Mouse (Mus musculus): ENCODE results near the gene Pafah1b2. TPM values are rescaled to one million over a fixed set of nuclear protein-coding genes. Genes with fewer than 3 reads are reported as not detected.

The Pafah1b2 gene
- polyA plus RNA-seq, 1 experiment from 2014 or later: 263 TPM

DNA sequence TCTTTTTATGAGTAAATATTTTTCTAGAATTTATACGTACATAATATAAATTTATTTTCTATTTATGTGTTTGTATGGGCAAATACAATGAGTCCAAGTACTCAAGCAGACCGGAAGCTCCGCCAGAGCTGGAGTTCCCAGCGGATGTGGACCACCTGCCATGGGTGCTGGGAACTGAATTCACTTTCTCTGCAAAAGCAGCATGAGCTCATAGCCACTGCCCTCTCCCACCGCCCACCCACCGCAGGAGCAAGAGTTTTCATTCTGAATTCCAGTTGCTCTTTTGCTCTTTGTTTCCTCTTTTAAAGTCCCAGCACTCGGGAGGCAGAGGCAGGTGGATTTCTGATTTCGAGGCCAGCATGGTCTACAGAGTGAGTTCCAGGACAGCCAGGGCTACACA lies 31.1 kb upstream of the Pafah1b2 start:
- Histone ChIP-seq H3K27ac (ENCODE audit: low read depth, low read length) (no peak overlapping the region), H3K4me3 (ENCODE audit: low read length) (no peak overlapping the region), H3K27me3 (replicated peaks; ENCODE audit: control insufficient read depth, insufficient read depth, low read length) (no peaks in the 10 kb centered on the region), H3K9me3 (ENCODE audit: control insufficient read depth, low read length) (no peaks in the 10 kb centered on the region), H3K36me3 (ENCODE audit: control insufficient read depth, insufficient read depth, low read length) (no peaks in the 10 kb centered on the region), H3K4me2 (ENCODE audit: low read length) (no peak overlapping the region), H3K9ac (ENCODE audit: low read depth, low read length) (no peak overlapping the region), H3K4me1 (ENCODE audit: control insufficient read depth, insufficient read depth, low read depth, low read length) (no peaks in the 10 kb centered on the region)
- no peak for ATAC-seq
- 79% methylated on average over 8 of the region's 8 CpGs for WGBS

DNA sequence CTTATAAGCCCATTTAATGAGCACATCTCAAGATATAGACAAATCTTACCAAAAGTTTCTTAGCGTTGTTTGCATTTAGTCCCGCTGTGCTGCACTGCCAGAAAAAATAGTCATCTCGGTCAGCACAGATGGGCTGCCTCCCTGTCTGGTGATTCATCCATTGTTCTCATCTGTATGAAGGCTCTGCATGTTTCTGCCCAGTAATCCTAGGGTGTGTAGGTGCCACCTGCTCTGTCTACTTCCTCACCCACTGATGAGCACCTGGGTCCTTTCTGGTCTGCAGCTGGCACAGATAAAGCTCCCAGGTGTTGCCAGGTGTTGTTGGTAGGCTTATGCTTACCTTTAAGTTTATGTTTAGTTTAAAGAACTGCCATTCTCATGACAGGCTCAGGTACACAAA lies 29.9 kb upstream of the Pafah1b2 start:
- Histone ChIP-seq H3K27me3 (replicated peaks; ENCODE audit: control insufficient read depth, insufficient read depth, low read length) (no peaks in the 10 kb centered on the region), H3K4me1 (ENCODE audit: control insufficient read depth, insufficient read depth, low read depth, low read length) (no peaks in the 10 kb centered on the region), H3K9ac (ENCODE audit: low read depth, low read length) (no peak overlapping the region), H3K27ac (ENCODE audit: low read depth, low read length) (no peak overlapping the region), H3K4me3 (ENCODE audit: low read length) (no peak overlapping the region), H3K4me2 (ENCODE audit: low read length) (no peak overlapping the region), H3K9me3 (ENCODE audit: control insufficient read depth, low read length) (no peaks in the 10 kb centered on the region), H3K36me3 (ENCODE audit: control insufficient read depth, insufficient read depth, low read length) (no peaks in the 10 kb centered on the region)
- ATAC-seq: no peak
- WGBS: 79% methylated on average over 3 of the region's 3 CpGs

DNA sequence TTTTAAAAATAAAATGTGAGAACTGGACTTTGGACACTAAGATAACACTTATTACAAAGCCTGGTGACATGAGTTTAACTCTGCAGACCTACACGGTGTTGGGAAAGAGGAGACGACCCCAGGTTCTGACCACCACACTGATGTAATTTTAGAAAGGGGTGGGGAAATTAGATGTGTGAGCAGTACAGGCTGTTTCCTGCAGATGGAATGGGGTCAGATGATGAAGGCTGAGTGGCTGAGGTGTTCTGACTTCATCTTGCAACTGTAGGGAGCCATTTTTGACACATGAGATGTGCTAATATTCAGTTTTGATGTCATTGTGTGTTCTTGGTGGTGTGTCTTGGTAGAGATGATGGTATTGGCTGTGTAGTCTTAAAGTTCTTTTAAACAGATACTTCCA lies 28.7 kb upstream of the Pafah1b2 start:
- no peaks in the 10 kb centered on the region for H3K36me3 ChIP-seq (ENCODE audit: control insufficient read depth, insufficient read depth, low read length)
- no peak for ATAC-seq
- H3K9ac ChIP-seq (ENCODE audit: low read depth, low read length): no peak overlapping the region
- WGBS: 92% methylated on average over 2 of the region's 2 CpGs
- no peak overlapping the region for H3K4me2 ChIP-seq (ENCODE audit: low read length)
- H3K27me3 ChIP-seq (replicated peaks; ENCODE audit: control insufficient read depth, insufficient read depth, low read length): no peaks in the 10 kb centered on the region
- H3K4me3 ChIP-seq (ENCODE audit: low read length): no peak overlapping the region
- no peaks in the 10 kb centered on the region for H3K4me1 ChIP-seq (ENCODE audit: control insufficient read depth, insufficient read depth, low read depth, low read length)
- H3K27ac ChIP-seq (ENCODE audit: low read depth, low read length): no peak overlapping the region
- H3K9me3 ChIP-seq (ENCODE audit: control insufficient read depth, low read length): no peaks in the 10 kb centered on the region

DNA sequence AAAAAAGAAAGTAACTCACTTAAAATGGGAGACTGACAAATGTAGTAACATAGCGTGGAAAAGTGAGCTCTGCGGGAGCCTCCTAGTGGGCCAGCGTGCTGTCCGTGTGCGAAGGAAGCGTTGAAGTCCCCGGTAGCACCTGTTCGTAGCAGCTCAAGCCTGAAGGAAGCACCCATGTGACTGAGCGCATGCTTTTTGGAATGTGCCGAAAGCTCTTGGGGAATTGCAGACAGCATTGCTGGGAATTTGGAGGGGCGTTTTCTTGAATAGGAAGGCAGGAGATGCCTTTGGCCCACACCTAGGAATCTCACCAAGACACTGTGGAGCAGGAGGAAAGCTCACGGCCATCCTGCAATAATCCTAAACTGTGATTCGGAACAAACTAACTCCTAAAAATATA lies 26.3 kb upstream of the Pafah1b2 start:
- Histone ChIP-seq H3K4me3 (ENCODE audit: low read length) (no peak overlapping the region), H3K36me3 (ENCODE audit: control insufficient read depth, insufficient read depth, low read length) (no peaks in the 10 kb centered on the region), H3K27ac (ENCODE audit: low read depth, low read length) (no peak overlapping the region), H3K9ac (ENCODE audit: low read depth, low read length) (no peak overlapping the region), H3K27me3 (replicated peaks; ENCODE audit: control insufficient read depth, insufficient read depth, low read length) (no peaks in the 10 kb centered on the region), H3K9me3 (ENCODE audit: control insufficient read depth, low read length) (no peaks in the 10 kb centered on the region), H3K4me2 (ENCODE audit: low read length) (no peak overlapping the region), H3K4me1 (ENCODE audit: control insufficient read depth, insufficient read depth, low read depth, low read length) (no peaks in the 10 kb centered on the region)
- no peak for ATAC-seq
- 95% methylated on average over 13 of the region's 13 CpGs for WGBS

DNA sequence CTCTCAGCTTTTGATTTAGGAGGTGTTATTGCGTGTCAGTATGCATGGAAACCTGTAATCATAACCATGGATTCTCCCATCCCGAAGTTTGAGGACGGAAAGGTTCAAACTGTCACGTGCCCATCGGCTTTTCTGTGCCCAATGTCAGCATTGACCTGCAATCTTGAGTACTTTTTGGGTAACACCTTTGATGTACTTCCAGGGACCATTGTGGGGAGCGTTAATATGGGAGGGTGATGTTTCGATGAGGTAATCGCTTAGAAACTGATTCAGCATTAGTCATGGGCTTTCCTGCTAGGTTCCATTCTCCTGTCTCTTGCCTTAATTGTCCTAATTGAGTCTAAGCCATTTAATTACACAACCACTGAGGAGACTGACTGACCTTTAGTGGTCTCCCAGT lies 24.4 kb upstream of the Pafah1b2 start:
- Histone ChIP-seq H3K9ac (ENCODE audit: low read depth, low read length) (no peak overlapping the region), H3K4me1 (ENCODE audit: control insufficient read depth, insufficient read depth, low read depth, low read length) (peaks cover 1% of the 10 kb centered on the region), H3K36me3 (ENCODE audit: control insufficient read depth, insufficient read depth, low read length) (no peaks in the 10 kb centered on the region), H3K27me3 (replicated peaks; ENCODE audit: control insufficient read depth, insufficient read depth, low read length) (no peaks in the 10 kb centered on the region), H3K4me2 (ENCODE audit: low read length) (no peak overlapping the region), H3K9me3 (ENCODE audit: control insufficient read depth, low read length) (no peaks in the 10 kb centered on the region), H3K27ac (ENCODE audit: low read depth, low read length) (no peak overlapping the region), H3K4me3 (ENCODE audit: low read length) (no peak overlapping the region)
- 96% methylated on average over 8 of the region's 8 CpGs for WGBS
- ATAC-seq: no peak

DNA sequence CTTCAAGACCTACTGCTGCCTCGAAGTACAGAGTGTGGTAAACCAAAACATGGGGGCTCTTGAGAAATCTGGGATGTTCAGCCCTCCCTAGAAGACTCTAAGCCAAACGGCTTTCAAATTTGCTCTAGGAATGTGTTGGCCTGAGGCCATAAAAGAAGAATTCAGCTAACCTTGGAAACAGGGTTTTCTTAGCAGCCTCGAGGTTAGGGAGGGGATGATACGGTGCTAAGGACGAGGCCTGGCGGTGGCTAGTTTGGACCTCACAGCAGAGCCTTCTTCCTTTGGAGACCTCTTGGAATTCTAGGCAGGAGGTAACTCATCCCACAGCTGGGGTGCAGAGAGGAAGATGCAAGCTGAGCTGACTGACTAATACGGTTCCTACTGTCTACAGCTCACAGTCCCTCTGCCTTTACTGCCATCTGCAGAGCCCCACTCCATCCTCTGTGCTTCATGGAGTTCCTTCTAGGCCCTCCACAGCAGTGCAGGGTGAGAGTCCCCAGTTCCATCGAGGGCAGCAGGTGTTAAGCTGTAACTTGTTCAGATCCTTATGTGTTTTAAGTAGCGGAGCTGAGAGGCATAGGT lies 22.9 kb upstream of the Pafah1b2 start:
- H3K4me2 ChIP-seq (ENCODE audit: low read length): no peak overlapping the region
- no peaks in the 10 kb centered on the region for H3K9me3 ChIP-seq (ENCODE audit: control insufficient read depth, low read length)
- no peak for ATAC-seq
- 62% methylated on average over 9 of the region's 9 CpGs for WGBS
- no peak overlapping the region for H3K27ac ChIP-seq (ENCODE audit: low read depth, low read length)
- no peak overlapping the region for H3K9ac ChIP-seq (ENCODE audit: low read depth, low read length)
- H3K36me3 ChIP-seq (ENCODE audit: control insufficient read depth, insufficient read depth, low read length): no peaks in the 10 kb centered on the region
- H3K27me3 ChIP-seq (replicated peaks; ENCODE audit: control insufficient read depth, insufficient read depth, low read length): no peaks in the 10 kb centered on the region
- peaks cover 3% of the 10 kb centered on the region for H3K4me1 ChIP-seq (ENCODE audit: control insufficient read depth, insufficient read depth, low read depth, low read length)
- H3K4me3 ChIP-seq (ENCODE audit: low read length): no peak overlapping the region

DNA sequence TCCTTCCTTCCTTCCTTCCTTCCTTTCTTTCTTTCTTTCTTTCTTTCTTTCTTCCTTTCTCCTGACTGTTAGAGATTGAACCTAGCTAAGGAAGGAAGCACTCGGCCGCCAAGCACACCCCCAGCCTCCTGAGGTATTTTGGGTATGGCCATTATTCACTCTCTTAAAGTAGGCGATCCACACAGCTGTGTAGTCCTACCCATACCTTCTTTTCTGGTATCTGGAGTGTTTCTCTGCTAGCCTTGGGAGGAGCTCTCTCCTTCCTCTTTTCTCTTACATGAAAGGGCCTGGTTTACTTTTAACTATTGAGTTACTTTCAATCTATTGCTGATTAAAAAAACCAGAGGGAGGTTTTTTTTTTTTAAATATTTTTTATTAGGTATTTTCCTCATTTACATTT lies 21.4 kb upstream of the Pafah1b2 start:
- 93% methylated on average over 3 of the region's 3 CpGs for WGBS

DNA sequence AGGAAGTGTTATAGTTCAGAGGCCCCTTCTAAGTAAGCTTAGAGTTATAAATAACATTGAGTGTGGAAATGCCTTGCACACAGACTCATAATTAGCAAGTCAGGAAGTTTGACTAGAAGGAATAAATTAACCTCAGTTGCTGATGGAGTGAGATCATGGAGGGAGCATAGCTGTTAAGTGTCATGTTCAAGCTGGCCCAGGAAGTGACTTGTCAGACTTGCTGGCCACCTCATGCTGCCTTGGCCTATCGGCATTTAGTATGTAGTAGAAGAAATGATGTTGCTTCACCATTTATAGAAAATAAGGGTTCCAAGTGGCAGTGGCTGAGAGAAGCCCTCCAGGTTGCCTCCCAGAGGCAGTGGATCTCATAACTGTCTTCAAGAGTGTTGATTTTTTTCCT lies 20.6 kb upstream of the Pafah1b2 start:
- ATAC-seq: no peak
- H3K36me3 ChIP-seq (ENCODE audit: control insufficient read depth, insufficient read depth, low read length): no peaks in the 10 kb centered on the region
- no peaks in the 10 kb centered on the region for H3K9me3 ChIP-seq (ENCODE audit: control insufficient read depth, low read length)
- H3K4me3 ChIP-seq (ENCODE audit: low read length): no peak overlapping the region
- no peak overlapping the region for H3K9ac ChIP-seq (ENCODE audit: low read depth, low read length)
- H3K4me1 ChIP-seq (ENCODE audit: control insufficient read depth, insufficient read depth, low read depth, low read length): peaks cover 3% of the 10 kb centered on the region
- no peak overlapping the region for H3K27ac ChIP-seq (ENCODE audit: low read depth, low read length)
- 81% methylated on average over 1 of the region's 1 CpGs for WGBS
- no peaks in the 10 kb centered on the region for H3K27me3 ChIP-seq (replicated peaks; ENCODE audit: control insufficient read depth, insufficient read depth, low read length)
- no peak overlapping the region for H3K4me2 ChIP-seq (ENCODE audit: low read length)

More for the DNA sequence above, 21.4 kb upstream of the Pafah1b2 start:
- Histone ChIP-seq H3K27me3 (replicated peaks; ENCODE audit: control insufficient read depth, insufficient read depth, low read length) (no peaks in the 10 kb centered on the region), H3K4me2 (ENCODE audit: low read length) (no peak overlapping the region), H3K9ac (ENCODE audit: low read depth, low read length) (no peak overlapping the region), H3K9me3 (ENCODE audit: control insufficient read depth, low read length) (no peaks in the 10 kb centered on the region), H3K4me1 (ENCODE audit: control insufficient read depth, insufficient read depth, low read depth, low read length) (peaks cover 3% of the 10 kb centered on the region), H3K4me3 (ENCODE audit: low read length) (no peak overlapping the region), H3K27ac (ENCODE audit: low read depth, low read length) (no peak overlapping the region), H3K36me3 (ENCODE audit: control insufficient read depth, insufficient read depth, low read length) (no peaks in the 10 kb centered on the region)
- no peak for ATAC-seq

DNA sequence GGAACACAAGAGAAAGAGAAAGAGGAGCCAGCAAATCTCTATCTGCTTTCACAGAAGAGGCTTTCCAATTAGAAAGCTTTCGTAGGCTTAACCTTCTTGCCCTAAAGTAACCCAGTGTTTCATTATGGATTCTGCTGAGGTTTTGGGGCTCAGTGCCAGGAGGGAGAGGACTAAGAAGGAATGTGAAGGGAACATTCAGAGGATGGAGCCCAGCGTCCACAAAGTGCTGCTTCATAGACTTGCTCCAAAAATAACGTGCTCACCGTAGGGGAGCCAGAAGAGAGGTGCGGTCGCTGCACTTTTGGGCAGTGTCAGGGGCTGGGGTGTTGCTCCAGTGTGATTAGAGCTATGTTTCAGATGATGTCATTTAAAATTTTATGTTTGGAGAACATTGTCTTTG lies 19.7 kb upstream of the Pafah1b2 start:
- no peak overlapping the region for H3K27ac ChIP-seq (ENCODE audit: low read depth, low read length)
- H3K9ac ChIP-seq (ENCODE audit: low read depth, low read length): no peak overlapping the region
- no peak for ATAC-seq
- H3K4me1 ChIP-seq (ENCODE audit: control insufficient read depth, insufficient read depth, low read depth, low read length): peaks cover 3% of the 10 kb centered on the region
- H3K36me3 ChIP-seq (ENCODE audit: control insufficient read depth, insufficient read depth, low read length): no peaks in the 10 kb centered on the region
- H3K9me3 ChIP-seq (ENCODE audit: control insufficient read depth, low read length): no peaks in the 10 kb centered on the region
- no peak overlapping the region for H3K4me2 ChIP-seq (ENCODE audit: low read length)
- WGBS: 50% methylated on average over 6 of the region's 6 CpGs
- no peak overlapping the region for H3K4me3 ChIP-seq (ENCODE audit: low read length)
- H3K27me3 ChIP-seq (replicated peaks; ENCODE audit: control insufficient read depth, insufficient read depth, low read length): no peaks in the 10 kb centered on the region

DNA sequence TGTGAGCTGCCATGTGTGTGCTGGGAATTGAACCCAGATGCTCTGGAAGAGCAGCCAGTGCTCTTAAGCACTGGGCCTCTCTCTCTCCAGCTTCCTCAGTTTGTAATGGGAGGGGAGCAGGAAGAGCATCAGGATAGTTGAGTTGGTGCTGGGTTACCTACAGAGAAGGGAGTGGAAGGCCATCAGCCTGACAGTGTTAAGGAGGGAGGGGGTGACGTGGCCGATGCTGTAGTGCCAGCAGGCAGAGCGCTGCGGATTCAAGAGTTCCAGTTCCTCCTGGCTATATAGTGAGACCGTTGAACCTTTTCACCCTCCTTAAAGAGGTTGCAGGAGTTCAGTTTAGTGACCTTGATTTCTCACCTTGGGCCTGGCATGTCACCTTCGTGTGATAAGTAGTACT lies 18.5 kb upstream of the Pafah1b2 start:
- Histone ChIP-seq H3K4me1 (ENCODE audit: control insufficient read depth, insufficient read depth, low read depth, low read length) (peaks cover 3% of the 10 kb centered on the region), H3K9me3 (ENCODE audit: control insufficient read depth, low read length) (no peaks in the 10 kb centered on the region), H3K36me3 (ENCODE audit: control insufficient read depth, insufficient read depth, low read length) (no peaks in the 10 kb centered on the region), H3K9ac (ENCODE audit: low read depth, low read length) (no peak overlapping the region), H3K4me3 (ENCODE audit: low read length) (no peak overlapping the region), H3K27ac (ENCODE audit: low read depth, low read length) (no peak overlapping the region), H3K27me3 (replicated peaks; ENCODE audit: control insufficient read depth, insufficient read depth, low read length) (no peaks in the 10 kb centered on the region), H3K4me2 (ENCODE audit: low read length) (no peak overlapping the region)
- ATAC-seq: no peak
- WGBS: 87% methylated on average over 6 of the region's 6 CpGs
